Comparison of ENCODE assay signal across 8 mouse cellular contexts in the genomic region with DNA sequence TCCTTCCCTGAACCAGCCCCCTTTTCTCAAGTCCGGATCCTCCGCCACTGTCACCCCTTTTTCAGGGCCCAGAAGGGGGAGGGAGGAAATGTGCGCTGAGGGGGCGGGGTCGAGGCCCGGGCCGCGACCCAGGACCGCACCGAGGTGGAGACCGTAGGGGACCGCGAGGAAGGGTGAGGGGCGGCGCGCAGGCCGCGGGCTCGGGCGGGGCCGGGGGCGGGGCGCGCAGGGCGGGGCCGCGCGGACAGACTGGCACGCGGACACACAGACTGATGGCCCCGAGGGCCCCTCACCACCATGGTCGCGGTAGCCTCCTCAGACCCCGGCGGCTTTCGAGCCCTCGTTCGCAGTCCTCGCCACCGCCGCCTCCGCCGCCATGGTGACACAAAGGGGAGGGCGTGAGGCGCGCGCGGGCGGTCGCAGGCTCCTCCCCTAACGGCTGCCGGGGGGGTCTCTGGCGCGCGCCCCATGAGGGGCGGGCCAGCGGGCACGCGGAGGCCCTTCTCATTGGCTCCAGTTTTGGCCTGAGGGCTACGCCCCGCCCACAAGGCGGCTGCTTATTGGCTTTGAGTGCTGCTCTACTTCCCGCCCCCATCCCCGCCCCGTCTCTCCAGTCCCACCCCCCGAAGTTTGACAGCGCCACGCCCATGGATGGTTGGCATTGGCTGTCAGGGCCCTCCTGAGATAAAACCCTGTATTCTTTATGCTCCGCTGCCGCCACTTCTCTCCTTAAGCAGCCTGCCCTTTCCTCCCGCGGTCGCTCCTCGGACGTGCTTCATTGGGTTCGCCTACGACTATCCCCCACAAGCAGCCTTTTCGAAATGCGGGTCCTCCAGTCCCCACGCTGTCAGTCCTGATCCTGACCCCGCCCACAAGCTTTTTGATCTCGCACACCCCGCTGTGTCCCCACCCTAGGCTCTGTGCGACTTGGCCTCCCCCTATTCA. TPM values are rescaled to one million over a fixed set of nuclear protein-coding genes. Genes with fewer than 3 reads are reported as not detected.
DNase-seq lines count a peak whose midpoint lies in the region; ATAC-seq and TF ChIP-seq lines count a peak whose summit lies in the region.

Gene Arhgap33, minus strand, starts transcription at position 428 of the 945 bp plus-strand sequence.

- TF ChIP-seq RAD21 in MEL (IDR thresholded peaks at IDR 0.05; ENCODE audit: low read depth, low read length) = no peak

- H3K27me3 ChIP-seq in MEL (ENCODE audit: control insufficient read depth in 1 of 2, insufficient read depth in 2 of 2, low read length in 2 of 2) = no peaks in the 10 kb centered on the region
- no peaks in the 10 kb centered on the region for H3K27me3 ChIP-seq in cerebellum, adult 2 months (ENCODE audit: control insufficient read depth, insufficient read depth, low read length)
- H3K27me3 ChIP-seq in forebrain, postnatal 0 days (ENCODE audit: insufficient read depth, low read length) = no peaks in the 10 kb centered on the region
- no peaks in the 10 kb centered on the region for H3K27me3 ChIP-seq in lung, embryonic 16.5 days (ENCODE audit: control insufficient read depth, insufficient read depth, low read depth, low read length)

- no peaks in the 10 kb centered on the region; the same call in 1 of the 2 replicates for H3K79me2 ChIP-seq in MEL (ENCODE audit: control insufficient read depth, insufficient read depth, low read length, poor library complexity)

- H3K9me3 ChIP-seq in MEL (replicated peaks; ENCODE audit: insufficient read depth, low read length) = no peaks in the 10 kb centered on the region
- H3K9me3 ChIP-seq in forebrain, postnatal 0 days (ENCODE audit: low read length) = no peaks in the 10 kb centered on the region
- no peaks in the 10 kb centered on the region for H3K9me3 ChIP-seq in lung, embryonic 16.5 days (ENCODE audit: control insufficient read depth, low read length)

- peak in 1 of 2 experiments; percentile 75; a peak in 2 of 4 replicates for TF ChIP-seq POLR2A in MEL (IDR thresholded peaks at IDR 0.05; ENCODE audit: control insufficient read depth in 1 of 2, insufficient read depth in 1 of 2, low read depth in 1 of 2, low read length in 2 of 2, poor library complexity in 1 of 2)
- no peak for TF ChIP-seq POLR2A in cerebellum, adult 2 months (IDR thresholded peaks at IDR 0.05; ENCODE audit: borderline replicate concordance, insufficient read depth, low read length)

- H3K27ac ChIP-seq in MEL (ENCODE audit: control insufficient read depth, low read depth, low read length) = peak within 1 kb of the TSS; percentile 82
- no peak within 1 kb of the TSS for H3K27ac ChIP-seq in cerebellum, adult 2 months (ENCODE audit: insufficient read depth, low read length)
- peak within 1 kb of the TSS; percentile 94 for H3K27ac ChIP-seq in forebrain, postnatal 0 days (ENCODE audit: low read depth, low read length)
- H3K27ac ChIP-seq in lung, embryonic 16.5 days (ENCODE audit: low read length) = peak within 1 kb of the TSS; percentile 69

- peak within 1 kb of the TSS; percentile 92 for H3K9ac ChIP-seq in MEL (ENCODE audit: control insufficient read depth, low read depth, low read length, poor library complexity, severe bottlenecking)
- peak within 1 kb of the TSS; percentile 94 for H3K9ac ChIP-seq in forebrain, postnatal 0 days
- peak within 1 kb of the TSS; percentile 80 for H3K9ac ChIP-seq in lung, embryonic 16.5 days (ENCODE audit: low read length)

- peaks cover 0 to 13% of the 10 kb centered on the region in 2 experiments; a peak in 2 of 4 replicates for H3K36me3 ChIP-seq in MEL (ENCODE audit: control insufficient read depth in 1 of 2, insufficient read depth in 2 of 2, low read length in 2 of 2)
- H3K36me3 ChIP-seq in forebrain, postnatal 0 days (ENCODE audit: insufficient read depth) = peaks cover 38% of the 10 kb centered on the region
- H3K36me3 ChIP-seq in lung, embryonic 16.5 days (ENCODE audit: control insufficient read depth, insufficient read depth, low read length) = peaks cover 18% of the 10 kb centered on the region

- 2% methylated on average over 84 of the region's 84 CpGs for WGBS in cerebellum, adult 2 months
- 3% methylated on average over 43 of the region's 84 CpGs for WGBS in forebrain, postnatal 0 days
- 0% methylated on average over 35 of the region's 84 CpGs for WGBS in lung, embryonic 16.5 days

- peak; percentile 98 for DNase-seq in MEL (ENCODE audit: low read depth, low spot score)
- DNase-seq in cerebellum, adult 2 months = peak; percentile 95 to 97
- DNase-seq in forebrain, postnatal 0 days = peak; percentile 99
- DNase-seq in layer of hippocampus, adult 9-10 months (ENCODE audit: low spot score) = peak; percentile 93
- peak; percentile 85 for DNase-seq in ovary, postnatal 10 days (ENCODE audit: low spot score)
- peak; percentile 97 for DNase-seq in thymus, postnatal 10 days (ENCODE audit: low spot score in 2 of 2)

- no peak for TF ChIP-seq CTCF in MEL (IDR thresholded peaks at IDR 0.05 in 2 of 3, conservative IDR thresholded peaks at IDR 0.05 in 1 of 3; ENCODE audit: control insufficient read depth in 1 of 3, insufficient read depth in 1 of 3, low read depth in 2 of 3, low read length in 3 of 3, poor library complexity in 1 of 3, severe bottlenecking in 1 of 3)
- no peak for TF ChIP-seq CTCF in cerebellum, adult 2 months (IDR thresholded peaks at IDR 0.05; ENCODE audit: borderline replicate concordance, insufficient read depth, low read depth, low read length)
- TF ChIP-seq CTCF in forebrain, postnatal 0 days (IDR thresholded peaks at IDR 0.05; ENCODE audit: low read depth) = no peak

- peak; percentile 26 to 55; a peak in 2 of 4 replicates for TF ChIP-seq EP300 in MEL (IDR thresholded peaks at IDR 0.05; ENCODE audit: low read depth in 1 of 2, low read length in 2 of 2)

- peaks cover 0 to 15% of the 10 kb centered on the region in 2 experiments; a peak in 2 of 4 replicates for H3K4me1 ChIP-seq in MEL (ENCODE audit: control insufficient read depth in 1 of 2, insufficient read depth in 2 of 2, low read length in 2 of 2)
- H3K4me1 ChIP-seq in cerebellum, adult 2 months (ENCODE audit: control insufficient read depth, insufficient read depth, low read length) = peaks cover 5% of the 10 kb centered on the region
- H3K4me1 ChIP-seq in forebrain, postnatal 0 days (ENCODE audit: insufficient read depth) = peaks cover 20% of the 10 kb centered on the region
- peaks cover 17% of the 10 kb centered on the region for H3K4me1 ChIP-seq in lung, embryonic 16.5 days (replicated peaks; ENCODE audit: control insufficient read depth, insufficient read depth, low read length)

- H3K4me2 ChIP-seq in forebrain, postnatal 0 days (ENCODE audit: low read depth) = peak within 1 kb of the TSS; percentile 83
- peak within 1 kb of the TSS; percentile 95 for H3K4me2 ChIP-seq in lung, embryonic 16.5 days (ENCODE audit: low read depth, low read length)

- H3K4me3 ChIP-seq in MEL (ENCODE audit: control insufficient read depth in 1 of 2, insufficient read depth in 1 of 2, low read depth in 2 of 2, low read length in 2 of 2) = peak within 1 kb of the TSS; percentile 85 to 96
- peak within 1 kb of the TSS; percentile 88 for H3K4me3 ChIP-seq in cerebellum, adult 2 months (replicated peaks; ENCODE audit: insufficient read depth, low read depth, low read length)
- peak within 1 kb of the TSS; percentile 88 for H3K4me3 ChIP-seq in forebrain, postnatal 0 days (ENCODE audit: low read depth, low read length)
- peak within 1 kb of the TSS; percentile 85 for H3K4me3 ChIP-seq in lung, embryonic 16.5 days (ENCODE audit: low read length)

- peak; percentile 90 for ATAC-seq in forebrain, postnatal 0 days
- ATAC-seq in hematopoietic stem cell, adult 5-6 weeks (replicated peaks in 1 of 2; ENCODE audit: insufficient read depth in 1 of 2, low FRiP score in 2 of 2, low TSS enrichment in 1 of 2, low read depth in 1 of 2, poor library complexity in 2 of 2, severe bottlenecking in 2 of 2) = peak; percentile 86 to 88
- peak; percentile 96 for ATAC-seq in lung, embryonic 16.5 days (ENCODE audit: low read depth)

TF ChIP-seq in MEL, 35 proteins besides CTCF, POLR2A, EP300 and RAD21 (continues in another document):
- TF ChIP-seq NRF1 (IDR thresholded peaks at IDR 0.05; ENCODE audit: insufficient read depth, low read depth, low read length, poor library complexity, severe bottlenecking) (0 out of 2 replicates have a peak, but pooled peaks have one; percentile 21), ETS1 (IDR thresholded peaks at IDR 0.05; ENCODE audit: low read depth, low read length) (no peak), MYB (IDR thresholded peaks at IDR 0.05; ENCODE audit: low read depth, low read length) (peak; percentile 82), MAZ (IDR thresholded peaks at IDR 0.05; ENCODE audit: low read depth, low read length) (peak; percentile 95; the same call in 1 of the 2 replicates), RCOR1 (IDR thresholded peaks at IDR 0.05; ENCODE audit: low read depth, low read length) (no peak), MYC (IDR thresholded peaks at IDR 0.05; ENCODE audit: low read depth, low read length) (no peak), POLR2AphosphoS5 (IDR thresholded peaks at IDR 0.05; ENCODE audit: borderline replicate concordance, low read depth, low read length) (no peak), ZKSCAN1 (IDR thresholded peaks at IDR 0.05; ENCODE audit: low read depth, low read length) (no peak), NELFE (IDR thresholded peaks at IDR 0.05; ENCODE audit: low read depth, low read length) (peak; percentile 53), TBP (IDR thresholded peaks at IDR 0.05; ENCODE audit: low read depth, low read length) (peak; percentile 38; the same call in 1 of the 2 replicates), MAX (IDR thresholded peaks at IDR 0.05; ENCODE audit: low read length) (peak; percentile 68), USF2 (IDR thresholded peaks at IDR 0.05; ENCODE audit: borderline replicate concordance in 1 of 2, insufficient read depth in 1 of 2, low read depth in 1 of 2, low read length in 2 of 2) (no peak), TCF12 (IDR thresholded peaks at IDR 0.05; ENCODE audit: low read depth, low read length) (no peak), BHLHE40 (IDR thresholded peaks at IDR 0.05; ENCODE audit: borderline replicate concordance, low read depth, low read length) (0 out of 2 replicates have a peak, but pooled peaks have one; percentile 2), KAT2A (conservative IDR thresholded peaks at IDR 0.05; ENCODE audit: low read depth, low read length) (no peak), SMC3 (IDR thresholded peaks at IDR 0.05; ENCODE audit: low read depth, low read length) (no peak), CHD2 (IDR thresholded peaks at IDR 0.05; ENCODE audit: low read length) (no peak)

RNA-seq across cellular contexts. Expression of gene Arhgap33, which starts in this region (rescaled TPM):
- 1.8 and 2.4 TPM in 2 replicates for total RNA-seq in MEL (2012; rRNA removed)
- polyA plus RNA-seq in MEL (2012; ENCODE audit: insufficient read depth in 1 of 2, insufficient read length in 2 of 2, low read depth in 1 of 2, low replicate concordance in 2 of 2, missing spikeins in 1 of 2) = 10 to 100 TPM in 1 of 2 experiments, not detected in 1; 22.3 TPM
- 38.5 and 39.8 TPM in 2 replicates for polyA plus RNA-seq in cerebellum, adult 2 months (2012; rRNA removed)
- total RNA-seq in forebrain, postnatal 0 days (2014; rRNA removed) = 52.4 and 58.5 TPM in 2 replicates
- polyA plus RNA-seq in forebrain, postnatal 0 days (2015; fragmentation: Nextera tagmentation; extraction: Ambion mirVana) = 128 and 145 TPM in 2 replicates
- 10.3 and 15.1 TPM in 2 replicates for total RNA-seq in hematopoietic stem cell, adult 5-6 weeks (2017)
- polyA plus RNA-seq in lung, embryonic 16.5 days (2015; fragmentation: Nextera tagmentation; extraction: Ambion mirVana) = 7.6 and 7.8 TPM in 2 replicates
